Mouse (Mus musculus) MEL (cell line): ENCODE results near the gene Spaca9.

Source experiments
- CHD1 ChIP-seq: IDR thresholded peaks from 2 replicates; pipeline ENCODE4 v1.6.1; 2012; ENCODE audit warnings: low read depth, mild to moderate bottlenecking, inconsistent platforms, low read length, improper control_type of control experiment
- CTCF ChIP-seq, 3 experiments: IDR thresholded peaks in 2 of 3; conservative IDR thresholded peaks in 1 of 3; 2 replicates each; pipeline ENCODE4 v1.5.1; 2011 to 2012; ENCODE audit warnings: low read length in 3 of 3, low read depth in 2 of 3, mild to moderate bottlenecking in 2 of 3, improper control_type of control experiment in 1 of 3, inconsistent platforms in 1 of 3, mixed read lengths in 1 of 3, moderate library complexity in 1 of 3; ENCODE audit not compliant: control insufficient read depth in 1 of 3, insufficient read depth in 1 of 3, poor library complexity in 1 of 3, severe bottlenecking in 1 of 3
- EP300 ChIP-seq, 2 experiments: IDR thresholded peaks; 2 replicates each; pipeline ENCODE4 v1.6.1; 2011; ENCODE audit warnings: improper control_type of control experiment in 2 of 2, low read length in 2 of 2, low read depth in 1 of 2, mild to moderate bottlenecking in 1 of 2
- ETS1 ChIP-seq: IDR thresholded peaks from 2 replicates; pipeline ENCODE4 v1.6.1; 2012; ENCODE audit warnings: low read depth, mild to moderate bottlenecking, inconsistent platforms, low read length, improper control_type of control experiment, moderate library complexity
- GABPA ChIP-seq: IDR thresholded peaks from 2 replicates; pipeline ENCODE4 v1.6.1; 2012; ENCODE audit warnings: low read depth, mild to moderate bottlenecking, inconsistent platforms, low read length, improper control_type of control experiment, moderate library complexity
- JUND ChIP-seq: IDR thresholded peaks from 2 replicates; pipeline ENCODE4 v1.6.1; 2011; ENCODE audit warnings: low read depth, mild to moderate bottlenecking, improper control_type of control experiment, low read length
- MAX ChIP-seq: IDR thresholded peaks from 2 replicates; pipeline ENCODE4 v1.6.1; 2011; ENCODE audit warnings: low read length, improper control_type of control experiment
- POLR2AphosphoS5 ChIP-seq: IDR thresholded peaks from 2 replicates; pipeline ENCODE4 v1.6.1; 2012; ENCODE audit warnings: low read depth, borderline replicate concordance, mild to moderate bottlenecking, inconsistent platforms, low read length, moderate library complexity, mixed read lengths
- SMC3 ChIP-seq: IDR thresholded peaks from 2 replicates; pipeline ENCODE4 v1.6.1; 2011; ENCODE audit warnings: low read depth, low read length, improper control_type of control experiment
- TAL1 ChIP-seq: IDR thresholded peaks from 2 replicates; pipeline ENCODE4 v1.6.1; 2012; ENCODE audit warnings: mild to moderate bottlenecking, inconsistent platforms, low read length, moderate library complexity, mixed read lengths
- TBP ChIP-seq: IDR thresholded peaks from 2 replicates; pipeline ENCODE4 v1.8.0; 2011; ENCODE audit warnings: low read depth, low read length, improper control_type of control experiment
- TCF12 ChIP-seq: IDR thresholded peaks from 2 replicates; pipeline ENCODE4 v1.6.1; 2014; ENCODE audit warnings: low read depth, mild to moderate bottlenecking, inconsistent platforms, low read length, improper control_type of control experiment, moderate library complexity
- USF1 ChIP-seq: IDR thresholded peaks from 2 replicates; pipeline ENCODE4 v1.6.1; 2014; ENCODE audit warnings: low read depth, mild to moderate bottlenecking, inconsistent platforms, low read length, improper control_type of control experiment, moderate library complexity
- ZNF384 ChIP-seq: IDR thresholded peaks from 2 replicates; pipeline ENCODE4 v1.6.1; 2012; ENCODE audit warnings: low read depth, mild to moderate bottlenecking, inconsistent platforms, low read length, improper control_type of control experiment

DNA sequence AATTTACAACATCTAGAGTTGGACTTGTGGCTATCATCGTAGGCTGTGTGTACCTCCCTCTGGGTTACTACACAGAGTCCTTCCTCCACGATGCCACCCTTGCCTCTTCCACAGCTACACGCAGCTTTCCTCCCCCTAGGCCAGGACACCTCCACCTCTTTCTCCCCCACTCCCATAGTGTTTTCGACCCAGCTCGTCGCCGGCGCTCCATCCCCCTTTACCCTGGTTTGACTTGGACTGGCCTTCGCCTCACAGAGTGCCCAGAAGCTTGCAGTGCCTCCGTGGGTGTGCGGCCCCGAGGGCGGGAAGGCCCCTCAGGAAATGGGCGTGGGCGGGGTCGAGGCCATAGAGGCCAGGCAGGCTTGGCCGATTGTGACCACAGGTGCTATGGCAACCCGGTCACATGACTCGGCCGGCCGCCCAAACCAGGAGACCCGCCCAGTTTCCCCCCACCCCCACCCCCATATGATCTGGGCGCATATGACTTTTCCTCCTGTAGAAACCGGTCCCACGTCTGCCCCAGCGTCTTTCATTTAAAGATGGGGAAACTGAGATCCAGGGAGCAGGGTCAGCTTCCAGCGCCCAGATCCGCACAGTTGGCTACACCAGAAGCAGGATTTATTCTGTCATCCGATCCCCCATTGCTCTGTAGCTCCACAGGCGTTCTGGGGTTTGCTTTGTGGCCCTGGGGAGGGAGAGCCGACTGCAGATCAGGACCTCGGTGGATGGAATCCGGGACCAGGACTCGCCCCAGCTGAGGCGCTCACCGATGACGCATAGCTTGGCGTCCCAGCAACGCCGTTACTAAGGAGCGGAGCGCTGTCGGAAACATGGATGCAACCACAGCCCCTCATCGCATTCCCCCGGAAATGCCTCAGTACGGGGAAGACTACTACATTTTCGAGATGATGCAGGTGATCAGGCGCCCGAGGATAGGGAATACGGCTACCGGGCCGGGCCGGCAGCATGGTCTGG lies at the start of gene Spaca9, which contains the start of gene Ak8:
- peak; percentile 91 for TF ChIP-seq USF1
- no peak for TF ChIP-seq TCF12
- 0 out of 2 replicates have a peak, but pooled peaks have one; percentile 16 for TF ChIP-seq MAX
- no peak for TF ChIP-seq CTCF (IDR thresholded peaks at IDR 0.05 in 2 of 3, conservative IDR thresholded peaks at IDR 0.05 in 1 of 3; ENCODE audit: control insufficient read depth in 1 of 3, insufficient read depth in 1 of 3, low read depth in 2 of 3, low read length in 3 of 3, poor library complexity in 1 of 3, severe bottlenecking in 1 of 3)
- TF ChIP-seq ZNF384: no peak
- no peak for TF ChIP-seq TAL1
- TF ChIP-seq TBP: no peak
- no peak for TF ChIP-seq CHD1
- no peak for TF ChIP-seq SMC3
- no peak for TF ChIP-seq ETS1
- TF ChIP-seq EP300 (IDR thresholded peaks at IDR 0.05; ENCODE audit: low read depth in 1 of 2, low read length in 2 of 2): no peak
- TF ChIP-seq JUND: no peak
- TF ChIP-seq GABPA: no peak
- no peak for TF ChIP-seq POLR2AphosphoS5
